ENCODE assay signal across 8 mouse cellular contexts in genomic region chr8:83737852-83738562, GRCm38 (mm10). TPM values are rescaled to one million over a fixed set of nuclear protein-coding genes. Genes with fewer than 3 reads are reported as not detected.
DNase-seq lines count a peak whose midpoint lies in the region; ATAC-seq and TF ChIP-seq lines count a peak whose summit lies in the region.

No protein-coding gene starts in this region.

- H3K27me3 ChIP-seq in lung, postnatal 0 days (replicated peaks; ENCODE audit: insufficient read depth, low read length): no peaks in the 10 kb centered on the region
- H3K27me3 ChIP-seq in hindbrain, embryonic 12.5 days: peaks cover 39% of the 10 kb centered on the region
- peaks cover 25% of the 10 kb centered on the region for H3K27me3 ChIP-seq in forebrain, embryonic 16.5 days (replicated peaks; ENCODE audit: control insufficient read depth, insufficient read depth, low read length)

- H3K4me3 ChIP-seq in ES-E14 (ENCODE audit: insufficient read depth in 1 of 2, low read depth in 1 of 2, low read length in 2 of 2, poor library complexity in 1 of 2, severe bottlenecking in 1 of 2): no peak overlapping the region
- H3K4me3 ChIP-seq in lung, postnatal 0 days (ENCODE audit: low read depth, low read length): peak overlapping the region; percentile 67
- no peak overlapping the region for H3K4me3 ChIP-seq in hindbrain, embryonic 12.5 days
- H3K4me3 ChIP-seq in forebrain, embryonic 16.5 days (replicated peaks; ENCODE audit: low read length): no peak overlapping the region

- peak; percentile 46 for ATAC-seq in lung, postnatal 0 days
- ATAC-seq in hindbrain, embryonic 12.5 days (ENCODE audit: low FRiP score): no peak
- no peak for ATAC-seq in forebrain, embryonic 16.5 days

- TF ChIP-seq CTCF in lung, postnatal 0 days (IDR thresholded peaks at IDR 0.05): no peak

- in situ Hi-C loops in ES-E14 (cut with MboI; ENCODE audit: low sequenced_read_pairs in 2 of 2, unreplicated experiment in 2 of 2): no loop called here

- peaks cover 8 to 24% of the 10 kb centered on the region in 2 experiments; a peak in 1 of 4 replicates for H3K4me1 ChIP-seq in ES-E14 (ENCODE audit: control insufficient read depth in 2 of 2, insufficient read depth in 2 of 2, low read length in 2 of 2, poor library complexity in 1 of 2)
- H3K4me1 ChIP-seq in lung, postnatal 0 days (ENCODE audit: insufficient read depth, low read depth, low read length): peaks cover 3% of the 10 kb centered on the region; the same call in 1 of the 2 replicates
- peaks cover 14% of the 10 kb centered on the region for H3K4me1 ChIP-seq in hindbrain, embryonic 12.5 days
- peaks cover 11% of the 10 kb centered on the region for H3K4me1 ChIP-seq in forebrain, embryonic 16.5 days (replicated peaks; ENCODE audit: control insufficient read depth, insufficient read depth, low read length)

- H3K4me2 ChIP-seq in lung, postnatal 0 days (replicated peaks; ENCODE audit: low read depth, low read length): peak overlapping the region; percentile 86
- H3K4me2 ChIP-seq in hindbrain, embryonic 12.5 days (replicated peaks): no peak overlapping the region
- H3K4me2 ChIP-seq in forebrain, embryonic 16.5 days (ENCODE audit: low read length): no peak overlapping the region

- 52% methylated on average over 4 of the region's 4 CpGs for WGBS in lung, postnatal 0 days
- WGBS in hindbrain, embryonic 12.5 days: 75% methylated on average over 4 of the region's 4 CpGs
- WGBS in forebrain, embryonic 16.5 days: 72% methylated on average over 4 of the region's 4 CpGs

- H3K36me3 ChIP-seq in ES-E14 (ENCODE audit: control insufficient read depth, insufficient read depth, low read length, poor library complexity, severe bottlenecking): peaks cover 15% of the 10 kb centered on the region
- H3K36me3 ChIP-seq in lung, postnatal 0 days (ENCODE audit: insufficient read depth, low read length): peaks cover 10% of the 10 kb centered on the region; the same call in 1 of the 2 replicates
- no peaks in the 10 kb centered on the region for H3K36me3 ChIP-seq in hindbrain, embryonic 12.5 days
- H3K36me3 ChIP-seq in forebrain, embryonic 16.5 days (ENCODE audit: control insufficient read depth, insufficient read depth): no peaks in the 10 kb centered on the region

- DNase-seq in 416B (ENCODE audit: low read depth) (peak; percentile 64), ES-E14 (ENCODE audit: low read depth, low spot score) (no peak)
- peak; percentile 60 for DNase-seq in gastrocnemius, postnatal 10 days
- peak; percentile 52 for DNase-seq in kidney, adult 18-20 months
- peak; percentile 75 for DNase-seq in lung, postnatal 0 days (ENCODE audit: low spot score)
- DNase-seq in c-Kit-positive CD71-positive TER-119-positive erythroid progenitor cells, embryonic 14.5 days (ENCODE audit: low spot score): no peak

- peak overlapping the region; percentile 14; the same call in 1 of the 2 replicates for H3K27ac ChIP-seq in ES-E14 (ENCODE audit: insufficient read depth, low read depth, low read length, poor library complexity, severe bottlenecking)
- peak overlapping the region; percentile 71 for H3K27ac ChIP-seq in lung, postnatal 0 days (ENCODE audit: low read length)
- no peak overlapping the region for H3K27ac ChIP-seq in hindbrain, embryonic 12.5 days
- no peak overlapping the region for H3K27ac ChIP-seq in forebrain, embryonic 16.5 days (ENCODE audit: low read length)

- H3K9ac ChIP-seq in ES-E14 (ENCODE audit: insufficient read depth, low read depth, low read length, poor library complexity, severe bottlenecking): no peak overlapping the region
- H3K9ac ChIP-seq in lung, postnatal 0 days (replicated peaks; ENCODE audit: low read depth): peak overlapping the region; percentile 13
- H3K9ac ChIP-seq in hindbrain, embryonic 12.5 days: no peak overlapping the region
- H3K9ac ChIP-seq in forebrain, embryonic 16.5 days (replicated peaks; ENCODE audit: low read depth, low read length): no peak overlapping the region

- peak; percentile 53 for TF ChIP-seq EP300 in lung, postnatal 0 days (IDR thresholded peaks at IDR 0.05)

- no peaks in the 10 kb centered on the region for H3K9me3 ChIP-seq in ES-E14 (ENCODE audit: control insufficient read depth, insufficient read depth, low read depth, low read length)
- H3K9me3 ChIP-seq in lung, postnatal 0 days (ENCODE audit: low read length): no peaks in the 10 kb centered on the region
- H3K9me3 ChIP-seq in hindbrain, embryonic 12.5 days (replicated peaks): 0 out of 2 replicates have a peak, but pooled peaks cover 6% of the 10 kb centered on the region
- no peaks in the 10 kb centered on the region for H3K9me3 ChIP-seq in forebrain, embryonic 16.5 days (ENCODE audit: control insufficient read depth, low read length)

TF ChIP-seq in ES-E14, 5 proteins besides CTCF, POLR2A, EP300 and RAD21:
- TF ChIP-seq MAFK (IDR thresholded peaks at IDR 0.05; ENCODE audit: insufficient read depth, low read depth, low read length) (no peak), ZC3H11A (IDR thresholded peaks at IDR 0.05; ENCODE audit: borderline replicate concordance, low read depth, low read length) (no peak), CHD2 (IDR thresholded peaks at IDR 0.05; ENCODE audit: low read depth, low read length) (no peak), ZNF384 (IDR thresholded peaks at IDR 0.05; ENCODE audit: low read depth, low read length) (no peak), HCFC1 (IDR thresholded peaks at IDR 0.05; ENCODE audit: borderline replicate concordance, insufficient read depth, low read length) (no peak)

RNA-seq across cellular contexts. Expression of gene Adgre5, which starts 3.1 kb away (rescaled TPM):
- 92.2 and 135 TPM in 2 replicates for total RNA-seq in ES-E14 (2012; rRNA removed)
- total RNA-seq in gastrocnemius, postnatal 10 days (2021): 10 to 100 TPM; 40.6 to 59.8 TPM
- polyA plus RNA-seq in lung, postnatal 0 days (2015; fragmentation: Nextera tagmentation; extraction: Ambion mirVana): 145 and 146 TPM in 2 replicates
- 18.9 and 19.8 TPM in 2 replicates for polyA plus RNA-seq in hindbrain, embryonic 12.5 days (2016; fragmentation: Nextera tagmentation; extraction: Ambion mirVana)
- 8.1 and 10.8 TPM in 2 replicates for polyA plus RNA-seq in forebrain, embryonic 16.5 days (2015; fragmentation: Nextera tagmentation; extraction: Ambion mirVana)

RNA-seq across cellular contexts. Expression of gene Ddx39, which starts 23.0 kb away (rescaled TPM):
- total RNA-seq in ES-E14 (2012; rRNA removed): 274 and 324 TPM in 2 replicates
- 10 to 100 TPM; 19.4 to 20.6 TPM for total RNA-seq in gastrocnemius, postnatal 10 days (2021)
- polyA plus RNA-seq in lung, postnatal 0 days (2015; fragmentation: Nextera tagmentation; extraction: Ambion mirVana): 51.0 and 53.9 TPM in 2 replicates
- 119 and 135 TPM in 2 replicates for polyA plus RNA-seq in hindbrain, embryonic 12.5 days (2016; fragmentation: Nextera tagmentation; extraction: Ambion mirVana)
- 116 TPM in 2 replicates for polyA plus RNA-seq in forebrain, embryonic 16.5 days (2015; fragmentation: Nextera tagmentation; extraction: Ambion mirVana)

RNA-seq across cellular contexts. Expression of gene Pkn1, which starts 39.0 kb away (rescaled TPM):
- total RNA-seq in ES-E14 (2012; rRNA removed): 24.7 and 33.2 TPM in 2 replicates
- total RNA-seq in gastrocnemius, postnatal 10 days (2021): 10 to 100 TPM; 53.4 to 54.7 TPM
- 32.2 and 34.4 TPM in 2 replicates for polyA plus RNA-seq in lung, postnatal 0 days (2015; fragmentation: Nextera tagmentation; extraction: Ambion mirVana)
- polyA plus RNA-seq in hindbrain, embryonic 12.5 days (2016; fragmentation: Nextera tagmentation; extraction: Ambion mirVana): 34.6 and 38.3 TPM in 2 replicates
- polyA plus RNA-seq in forebrain, embryonic 16.5 days (2015; fragmentation: Nextera tagmentation; extraction: Ambion mirVana): 30.7 and 36.0 TPM in 2 replicates

Comparison
In these comparisons a context has a peak if more than half of its experiments do, and no peak if none do; other contexts are left out.
1. DNase-seq: peak in 416B (single experiment), gastrocnemius, postnatal 10 days (single experiment), kidney, adult 18-20 months (single experiment) and lung, postnatal 0 days (single experiment); none in ES-E14 (single experiment) and c-Kit-positive CD71-positive TER-119-positive erythroid progenitor cells, embryonic 14.5 days (single experiment).
2. H3K27ac ChIP-seq: peak in ES-E14 (single experiment) and lung, postnatal 0 days (single experiment); none in hindbrain, embryonic 12.5 days (single experiment) and forebrain, embryonic 16.5 days (single experiment).